Mouse (Mus musculus): Measurements from ENCODE around the gene Ddi2.
"Not testable (repeated sequence)": the region's sequence is repeated elsewhere in the genome, so short reads cannot be mapped to it uniquely, and the experiment has no call there.

Ddi2 gene

DNA sequence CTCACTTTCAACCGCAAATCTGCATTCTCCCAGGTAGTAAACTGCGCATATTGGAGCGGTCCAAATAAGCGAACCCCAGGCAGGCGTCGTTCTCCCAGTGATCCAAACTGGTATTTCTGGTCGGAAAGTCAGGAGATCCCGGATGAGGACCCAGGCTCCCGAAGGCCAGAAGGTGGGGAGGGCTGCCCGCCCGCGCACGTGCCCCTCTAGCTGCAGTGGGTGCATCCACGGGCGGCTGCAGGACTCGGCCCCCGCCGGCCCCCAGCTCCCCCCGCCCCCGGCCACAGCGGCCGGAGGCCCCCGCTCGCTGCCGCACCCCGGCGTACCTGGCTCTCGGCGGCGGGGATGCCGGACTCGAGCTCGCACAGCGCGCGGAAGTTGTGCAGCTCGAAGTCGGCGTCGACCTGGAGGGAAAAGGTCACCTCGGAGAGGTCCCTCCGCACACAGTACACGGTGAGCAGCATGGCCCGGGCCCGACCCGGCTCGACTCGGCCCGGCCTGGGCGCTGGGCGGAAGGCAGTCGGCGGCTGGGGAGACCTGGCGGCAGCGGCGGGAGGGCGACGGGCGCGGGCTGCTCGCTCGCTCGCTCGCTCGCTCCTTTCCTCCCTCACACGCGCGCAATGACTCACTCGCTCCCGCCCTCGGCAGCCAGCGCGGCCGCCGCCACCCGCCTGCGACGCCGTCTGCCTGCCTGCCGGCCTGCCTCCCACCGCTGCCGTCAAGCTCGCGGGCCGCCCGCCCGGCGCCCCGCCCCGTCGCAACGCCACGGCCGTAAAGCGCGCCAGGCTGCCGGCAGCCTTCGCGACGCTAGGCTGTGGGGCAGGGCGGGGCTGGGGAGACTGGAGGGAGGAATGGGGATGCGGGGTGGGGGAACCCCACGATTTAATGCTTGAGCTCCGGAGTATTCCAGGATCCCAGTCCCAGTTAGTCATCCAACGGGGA lies at the start of gene Ddi2:
Ddi2 (minus strand) TSS at position 689 of the 942 bp plus-strand sequence.
- DNase-seq, result peak; percentile 92

DNA sequence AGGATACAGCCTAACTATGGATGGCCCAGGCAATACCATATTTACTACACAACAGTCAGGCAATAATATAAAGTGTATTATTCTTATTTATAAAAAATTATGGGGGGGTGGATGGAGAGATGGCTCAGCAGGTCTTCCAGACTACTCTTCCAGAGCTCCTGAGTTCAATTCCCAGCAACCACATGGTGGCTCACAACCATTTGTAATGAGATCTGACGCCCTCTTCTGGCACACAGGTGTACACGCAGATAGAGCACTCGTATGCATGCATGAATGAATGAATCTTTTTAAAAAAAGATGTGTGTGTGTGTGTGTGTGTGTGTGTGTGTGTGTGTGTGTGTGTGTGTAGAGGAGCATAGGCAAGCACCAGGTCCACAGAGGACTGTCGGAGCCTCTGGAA lies 49.8 kb upstream of the Ddi2 start:
- DNase-seq, result not testable (repeated sequence)

DNA sequence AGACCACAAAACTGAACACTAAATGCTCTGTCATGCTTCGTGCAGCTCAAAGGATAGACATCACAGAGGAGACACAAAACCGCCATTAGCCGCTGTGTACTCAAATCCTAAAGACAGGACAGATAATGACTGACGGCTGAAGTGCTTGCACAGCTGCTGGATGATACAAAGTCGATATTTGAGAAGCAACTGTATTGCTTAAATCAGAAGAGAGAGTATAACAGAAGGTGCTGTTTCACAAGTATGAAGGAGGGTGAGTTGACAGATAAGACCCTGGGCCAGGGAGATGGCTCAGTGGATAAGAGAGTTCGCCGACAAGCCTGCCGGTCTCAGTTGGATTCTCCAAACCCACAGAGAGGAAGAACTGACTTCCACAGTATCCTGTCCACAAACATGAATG lies 48.6 kb upstream of the Ddi2 start:
- no peak for DNase-seq

DNA sequence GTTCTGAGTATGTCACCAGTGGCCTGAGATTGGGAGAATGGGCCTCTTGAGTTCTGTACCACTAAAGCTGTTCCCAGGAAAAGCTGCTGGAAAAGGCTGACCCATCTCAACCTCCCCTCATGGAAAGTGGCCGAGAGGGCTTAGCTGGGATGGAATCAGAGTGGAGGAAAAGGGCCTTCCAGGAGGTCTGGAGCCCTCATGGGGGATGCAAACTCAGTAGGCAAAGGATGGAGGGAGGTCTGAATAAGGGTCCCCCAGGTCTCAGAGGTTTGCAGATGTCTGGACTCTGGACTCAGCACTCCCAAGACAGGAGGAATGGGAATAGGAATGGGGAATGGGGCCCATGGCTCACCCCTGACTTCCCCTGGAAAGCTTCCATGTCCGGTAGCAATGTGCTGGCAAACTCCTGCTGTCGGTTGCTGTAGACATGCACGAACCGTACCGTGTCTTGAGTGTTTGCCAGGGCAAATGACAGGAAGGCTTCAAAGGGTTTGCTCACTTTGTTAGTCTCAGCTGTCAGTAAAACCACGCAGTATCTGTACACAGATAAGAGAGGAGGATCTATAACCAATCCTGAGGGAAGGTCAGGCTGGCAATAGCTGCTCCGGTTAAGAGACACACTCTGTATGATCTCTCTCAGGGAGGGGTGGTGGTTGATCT lies 46.4 kb upstream of the Ddi2 start:
- DNase-seq, result no peak

DNA sequence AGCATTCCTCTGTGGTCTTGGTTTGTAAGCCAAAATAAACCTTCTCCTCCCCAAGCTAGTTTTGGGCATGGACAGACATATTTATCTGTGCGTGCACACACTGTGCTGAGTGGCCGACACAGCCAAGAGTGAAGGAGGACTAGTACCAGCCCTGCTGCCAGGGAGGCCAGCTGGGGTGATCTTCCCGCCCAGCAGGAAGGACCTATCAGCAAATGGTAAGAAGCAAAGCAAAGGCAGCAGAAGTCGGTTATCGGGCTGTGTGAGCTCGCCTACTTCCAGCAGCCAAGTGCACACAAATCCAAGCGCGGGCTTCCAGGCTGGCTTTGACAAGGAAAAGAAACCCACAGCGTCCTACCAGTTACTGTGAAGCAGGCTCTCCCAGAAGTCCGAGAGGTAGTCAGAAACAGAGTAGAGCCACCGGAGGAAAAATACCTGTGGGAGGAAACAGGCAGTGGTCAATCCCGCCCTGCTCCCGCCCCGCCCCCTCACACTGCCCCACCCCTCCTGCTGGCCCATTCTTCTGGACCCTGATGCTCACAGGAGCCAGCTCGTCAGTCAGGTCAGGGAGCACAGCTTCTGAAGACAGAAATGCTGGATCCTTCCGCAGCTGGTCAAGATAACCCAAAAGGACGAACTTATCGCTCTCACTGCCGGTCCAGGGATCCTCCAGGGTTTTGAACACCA lies 44.3 kb upstream of the Ddi2 start:
- no peak for DNase-seq

DNA sequence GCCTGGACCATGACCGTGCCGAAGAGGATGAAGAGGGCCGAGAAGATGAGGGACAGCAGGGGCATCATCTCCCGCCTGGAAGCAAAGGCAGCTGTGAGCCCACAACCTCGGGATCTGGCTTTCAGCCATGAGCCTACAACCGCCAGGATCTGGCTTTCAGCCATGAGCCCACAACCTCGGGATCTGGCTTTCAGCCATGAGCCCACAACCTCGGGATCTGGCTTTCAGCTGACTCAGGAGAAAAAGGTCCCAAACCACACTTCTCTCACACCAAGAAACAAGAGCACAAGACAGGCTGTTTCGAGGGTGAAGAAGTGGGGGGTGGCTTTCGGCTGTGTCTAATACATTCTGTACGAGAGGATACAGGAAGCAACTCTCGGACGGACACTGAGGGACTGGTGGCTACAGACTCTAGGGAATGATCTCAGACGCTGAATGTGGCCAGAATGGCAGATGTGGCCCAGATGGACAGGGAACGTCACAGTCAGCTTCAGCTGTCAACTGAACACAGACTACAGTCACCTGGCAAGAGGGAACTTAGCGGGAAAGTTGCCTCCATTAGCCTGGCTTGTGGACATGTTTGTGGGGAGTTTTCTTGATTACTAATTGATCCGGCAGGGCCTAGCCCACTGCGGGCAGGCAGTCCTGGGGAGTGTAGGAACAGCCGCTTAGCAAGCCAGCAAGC lies 43.6 kb upstream of the Ddi2 start:
- DNase-seq, result peak; percentile 42

DNA sequence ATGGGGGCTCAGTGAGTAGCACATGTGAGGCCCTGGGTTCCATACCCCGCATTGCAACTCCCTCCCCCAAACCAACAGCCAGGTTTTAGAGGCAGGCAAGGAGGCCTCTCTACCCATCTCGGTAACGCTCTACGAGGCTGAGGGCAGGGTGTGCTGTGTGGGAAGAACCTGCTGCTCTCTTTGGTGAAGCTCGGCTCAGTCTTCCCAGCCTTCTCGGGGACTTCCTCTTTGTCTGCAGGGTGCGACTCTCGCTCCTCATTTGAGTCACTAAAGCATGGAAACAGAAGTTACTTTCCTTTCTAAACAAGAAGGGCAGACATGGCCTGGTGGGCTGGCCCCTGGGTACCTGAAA lies 43.1 kb upstream of the Ddi2 start:
- no peak for DNase-seq

DNA sequence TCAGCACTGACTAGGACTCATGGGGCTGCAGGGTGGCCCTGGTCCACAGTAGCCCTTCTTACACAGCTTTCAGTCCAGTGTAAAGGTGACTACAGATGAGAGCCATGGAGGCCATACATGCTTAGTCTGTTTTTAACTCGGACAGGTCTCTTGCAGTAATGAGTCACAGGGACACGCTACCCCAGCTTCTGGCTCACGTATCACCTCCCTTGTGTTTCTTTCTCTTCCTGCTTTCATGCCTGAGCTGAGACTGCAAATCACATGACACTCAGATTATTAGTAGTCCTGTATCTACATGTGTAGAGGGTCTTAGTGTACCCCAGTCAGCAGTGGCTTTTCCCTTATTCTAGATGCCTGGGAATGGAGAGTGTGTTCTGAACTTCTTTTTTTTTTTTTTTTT lies 41.8 kb upstream of the Ddi2 start:
- no peak for DNase-seq

DNA sequence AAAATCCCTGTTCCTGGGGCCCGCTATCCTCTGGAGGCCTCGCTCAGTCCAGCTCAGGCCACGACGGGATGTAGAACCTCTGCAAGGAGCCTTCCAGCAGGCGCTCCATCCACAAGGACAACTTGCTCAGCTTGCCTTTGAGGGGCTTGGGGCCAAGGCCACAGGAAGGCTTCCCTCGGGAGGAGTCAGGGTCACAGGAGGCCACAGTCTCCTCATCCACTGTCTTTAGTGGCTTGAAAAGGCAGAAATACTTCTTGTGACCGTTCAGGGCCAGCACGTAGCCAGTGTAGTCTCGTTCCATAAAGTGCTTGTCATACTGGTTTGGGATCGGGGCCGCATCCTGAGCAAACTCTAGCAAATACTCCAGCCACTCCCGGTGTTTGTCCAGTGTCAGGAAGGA lies 40.3 kb upstream of the Ddi2 start:
- DNase-seq, result no peak

DNA sequence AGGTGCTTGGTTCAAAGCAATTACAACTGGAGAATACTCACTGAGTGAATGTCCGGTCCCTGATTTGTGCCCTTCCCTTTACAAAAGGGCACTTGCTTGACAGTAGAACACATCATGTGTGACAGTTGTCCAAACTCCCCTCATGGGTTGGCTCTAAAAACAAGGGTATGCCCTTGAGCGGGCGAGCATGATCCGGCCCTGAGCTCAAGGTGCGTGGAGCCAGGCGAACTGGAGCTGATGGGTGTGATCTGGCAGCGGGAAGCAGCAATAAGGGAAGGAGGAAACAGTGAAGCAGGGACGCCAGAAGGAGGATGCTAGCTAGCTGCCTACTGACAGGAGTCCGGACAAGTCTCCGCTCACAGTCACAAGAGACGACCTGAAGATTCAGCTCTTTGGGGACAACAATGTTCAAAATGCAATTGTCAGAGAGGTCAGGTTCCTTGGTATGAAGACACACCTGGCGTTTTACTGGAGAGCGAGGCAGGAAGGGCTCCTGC lies 38.9 kb upstream of the Ddi2 start:
- no peak for DNase-seq

DNA sequence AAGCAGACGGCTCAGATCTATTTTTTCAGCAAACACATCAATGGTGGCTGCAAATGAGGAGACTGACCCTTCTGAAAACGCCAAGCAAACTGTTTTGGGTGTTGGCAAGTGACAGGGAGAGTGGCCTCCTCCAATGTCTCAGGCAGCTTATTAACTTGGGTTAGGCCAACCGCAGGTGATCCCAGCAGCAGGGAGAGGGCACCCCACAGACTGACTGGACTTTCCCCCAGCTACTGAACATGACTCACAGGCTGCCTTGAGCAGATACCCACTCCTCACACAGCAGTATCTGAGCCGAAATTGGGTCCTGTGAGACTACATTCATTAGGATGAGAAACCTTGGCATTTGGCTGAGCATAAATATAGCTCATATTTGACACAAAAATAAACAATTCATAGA lies 37.7 kb upstream of the Ddi2 start:
- no peak for DNase-seq

DNA sequence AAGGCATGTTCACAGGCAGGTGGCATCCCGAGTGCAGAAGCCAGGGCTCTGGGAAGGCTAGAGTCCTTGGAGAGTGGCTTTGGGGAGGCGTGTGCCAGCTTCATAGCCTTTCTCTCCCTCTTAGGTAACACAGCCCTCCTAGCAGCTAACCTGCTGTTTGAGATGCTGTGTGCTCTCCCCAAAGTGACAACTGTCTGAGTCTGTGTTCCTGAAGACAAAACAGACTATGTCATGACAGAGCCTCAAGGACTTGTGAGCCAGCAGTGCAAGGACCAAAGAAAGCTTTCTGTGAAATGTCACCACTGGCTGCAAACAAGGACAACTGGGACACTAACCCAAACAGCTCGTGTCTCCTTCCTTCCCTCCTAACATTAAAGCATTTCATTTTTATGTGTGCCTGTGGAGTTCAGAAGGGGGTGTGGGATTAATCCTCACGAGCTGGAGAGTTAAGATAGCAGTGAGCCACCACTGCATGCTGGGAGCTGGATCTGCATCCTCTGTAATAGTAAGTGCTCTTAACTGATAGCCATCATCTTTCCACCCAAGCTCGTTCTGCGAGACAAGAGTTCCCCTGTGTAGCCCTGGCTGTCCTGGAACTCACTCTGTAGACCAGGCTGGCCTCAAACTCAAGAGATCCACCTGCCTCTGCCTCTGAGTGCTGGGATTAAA lies 35.8 kb upstream of the Ddi2 start:
- DNase-seq, result no peak

DNA sequence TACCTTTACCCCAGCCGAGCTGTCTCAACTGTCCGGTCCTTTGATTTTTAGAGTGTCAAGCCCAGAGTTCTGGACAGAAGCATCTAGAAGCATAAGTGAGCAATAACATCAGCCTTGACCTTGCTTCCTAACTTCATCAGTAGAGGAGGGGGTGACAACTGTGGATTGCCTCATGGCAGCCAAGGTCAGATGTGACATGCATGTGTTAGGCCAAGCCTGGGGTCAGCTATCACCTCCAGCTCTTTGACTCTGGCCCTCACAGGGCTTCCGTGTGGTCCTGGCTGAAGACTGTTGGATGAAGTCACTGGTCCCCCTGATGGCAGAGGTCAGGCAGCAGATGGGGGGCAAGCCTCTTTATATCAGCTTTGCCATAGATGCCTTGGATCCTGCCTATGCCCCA lies 33.9 kb upstream of the Ddi2 start:
- DNase-seq, result no peak

DNA sequence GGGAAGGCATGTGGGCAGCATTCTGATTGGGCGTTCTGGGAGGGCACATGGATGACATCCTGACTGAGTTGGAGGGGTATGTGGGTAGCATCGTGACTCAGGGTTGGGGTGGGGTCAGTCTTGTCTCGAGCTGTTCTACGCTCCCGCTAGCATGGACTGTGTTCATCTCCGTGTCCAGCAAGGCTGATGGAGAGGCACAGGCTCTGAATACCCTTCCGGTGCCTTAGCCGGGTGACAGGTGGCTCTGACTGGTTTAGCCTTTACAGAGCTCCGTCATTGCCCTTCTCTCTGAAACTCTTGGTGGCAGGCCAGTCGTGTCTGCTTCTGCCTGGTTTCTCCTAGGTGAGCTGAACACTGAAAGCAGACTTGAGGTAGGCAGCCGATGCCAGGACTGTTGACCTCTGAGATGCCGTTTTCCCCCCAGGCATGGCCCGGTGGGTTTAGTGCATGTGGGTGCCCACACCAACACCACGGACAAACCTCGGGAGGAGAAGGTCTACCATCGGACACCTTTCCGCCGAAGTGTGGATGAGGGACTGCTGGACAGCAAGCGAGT lies 32.2 kb upstream of the Ddi2 start:
- DNase-seq, result no peak

DNA sequence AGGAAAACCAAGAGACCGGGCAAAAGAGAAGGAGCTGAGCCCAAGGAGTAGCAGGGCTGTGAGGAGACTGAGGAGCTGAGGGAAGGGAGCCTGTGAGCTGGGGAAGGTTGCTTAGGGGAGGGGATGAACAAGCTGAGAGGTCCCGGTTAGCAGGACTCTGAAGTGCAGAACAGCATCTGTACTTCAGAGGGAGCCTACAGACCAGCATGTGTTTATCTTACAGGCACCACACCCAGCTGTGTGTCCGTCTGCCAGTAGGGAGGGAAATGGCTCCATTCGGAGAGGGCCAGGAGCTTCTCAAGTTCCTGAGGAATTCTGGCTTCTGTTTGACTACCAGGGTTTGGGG lies 28.8 kb upstream of the Ddi2 start:
- no peak for DNase-seq

DNA sequence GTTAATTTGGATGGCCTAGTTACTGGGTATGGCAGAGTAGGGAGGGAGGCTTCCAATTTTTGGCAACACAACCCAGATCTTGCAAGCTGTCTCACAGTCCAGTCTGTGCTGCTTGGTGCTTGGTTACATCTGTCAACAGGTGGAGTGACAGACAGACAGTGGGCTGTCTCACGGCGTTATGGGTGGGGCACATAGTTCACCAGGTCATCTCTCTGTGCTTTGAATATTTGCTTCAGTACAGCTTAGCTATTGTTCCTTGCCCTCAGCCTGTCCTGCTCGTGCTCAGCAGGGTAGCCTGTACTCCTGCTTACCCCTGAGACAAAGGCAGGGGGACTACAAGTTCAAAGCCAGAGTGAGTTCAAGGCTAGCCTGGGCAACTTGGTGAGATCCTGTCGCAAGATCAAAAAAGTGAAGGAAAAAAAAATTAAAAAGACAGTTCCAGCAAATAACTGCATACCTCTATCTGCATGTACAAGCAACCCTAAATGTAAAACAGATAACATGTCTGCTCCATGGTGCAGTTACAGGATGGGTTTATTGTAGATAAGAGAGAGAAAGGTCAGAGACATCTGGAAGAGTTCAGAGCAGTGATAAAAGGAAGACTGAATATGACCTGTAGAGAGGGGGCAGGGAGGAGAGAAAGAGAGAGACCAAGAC lies 28.3 kb upstream of the Ddi2 start:
- DNase-seq, result no peak

DNA sequence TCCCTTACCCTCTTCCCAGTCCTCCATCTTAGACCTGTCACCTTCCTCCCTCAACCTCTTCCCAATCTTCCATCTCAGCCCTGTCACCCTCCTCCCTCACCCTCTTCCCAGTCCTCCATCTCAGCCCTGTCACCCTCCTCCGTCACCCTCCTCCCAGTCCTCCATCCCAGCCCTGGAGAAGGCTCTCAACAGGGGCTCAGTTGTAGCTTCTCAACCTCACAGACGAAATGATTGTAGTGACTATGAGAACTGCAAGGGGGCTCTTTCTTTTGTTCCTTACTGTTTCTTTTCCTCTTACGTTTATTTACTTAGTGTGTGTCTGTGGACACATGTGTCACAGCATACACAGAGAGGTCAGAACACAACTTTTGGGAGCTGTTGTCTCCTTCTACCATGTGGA lies 27.6 kb upstream of the Ddi2 start:
- no peak for DNase-seq

DNA sequence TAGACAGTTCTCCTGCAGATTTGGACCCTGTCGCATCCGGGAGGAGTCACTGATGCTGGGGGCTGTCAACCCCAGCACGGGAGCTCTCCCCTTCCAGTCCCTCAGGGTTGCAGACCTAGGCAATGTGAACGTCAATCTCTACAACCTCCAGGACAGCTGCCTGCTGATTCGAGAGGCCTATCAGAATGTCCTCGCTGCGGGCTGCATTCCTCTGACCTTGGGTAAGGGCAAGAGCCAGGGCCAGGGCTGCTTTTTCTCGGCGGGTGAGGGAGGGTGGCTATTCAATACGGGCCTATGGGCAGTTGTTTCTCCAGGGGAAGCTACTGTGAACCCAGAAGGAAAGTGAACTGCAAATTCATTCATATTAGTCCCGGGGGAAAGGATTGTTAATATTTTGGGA lies 26.3 kb upstream of the Ddi2 start:
- DNase-seq, result no peak

DNA sequence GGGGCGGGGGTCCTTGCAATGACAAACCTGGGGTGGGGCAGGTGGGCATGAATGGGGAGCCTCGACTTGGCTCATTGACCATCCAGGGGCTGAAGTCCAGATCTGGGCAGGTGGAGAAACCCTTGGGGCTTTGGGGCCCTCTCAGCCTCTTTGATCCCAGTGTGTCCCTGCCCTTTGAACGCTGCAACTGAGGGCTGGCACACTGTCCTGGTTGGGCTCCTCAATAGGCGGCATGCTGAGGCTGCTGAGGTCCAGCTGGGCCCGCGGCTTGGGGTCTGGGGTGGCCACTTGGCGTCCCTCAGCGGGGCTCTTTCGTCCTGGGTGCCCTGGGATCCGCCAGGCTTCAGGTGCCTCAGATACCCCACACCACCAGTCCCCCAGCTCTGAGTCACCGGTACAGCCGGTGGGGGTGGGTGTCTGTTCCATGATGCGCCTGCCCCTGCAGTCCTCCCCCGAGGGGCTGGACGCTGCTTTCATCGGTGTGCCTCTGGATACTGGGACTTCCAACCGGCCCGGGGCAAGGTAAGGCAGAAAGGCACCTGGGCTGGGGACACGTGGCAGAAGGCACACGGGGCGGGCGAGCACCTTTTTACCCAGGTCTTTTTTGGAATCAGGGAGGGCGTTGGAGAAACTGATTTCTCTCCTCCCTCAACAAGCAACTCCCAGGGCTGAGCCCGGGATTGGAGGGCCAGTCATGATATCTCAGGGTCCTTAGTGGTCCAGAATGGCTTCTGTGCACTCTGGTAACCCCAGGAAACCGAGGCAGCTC lies 23.5 kb upstream of the Ddi2 start, which contains the start of gene Agmat:
Agmat (plus strand) TSS at position 95 of the 769 bp plus-strand sequence.
- peak; percentile 36 for DNase-seq

DNA sequence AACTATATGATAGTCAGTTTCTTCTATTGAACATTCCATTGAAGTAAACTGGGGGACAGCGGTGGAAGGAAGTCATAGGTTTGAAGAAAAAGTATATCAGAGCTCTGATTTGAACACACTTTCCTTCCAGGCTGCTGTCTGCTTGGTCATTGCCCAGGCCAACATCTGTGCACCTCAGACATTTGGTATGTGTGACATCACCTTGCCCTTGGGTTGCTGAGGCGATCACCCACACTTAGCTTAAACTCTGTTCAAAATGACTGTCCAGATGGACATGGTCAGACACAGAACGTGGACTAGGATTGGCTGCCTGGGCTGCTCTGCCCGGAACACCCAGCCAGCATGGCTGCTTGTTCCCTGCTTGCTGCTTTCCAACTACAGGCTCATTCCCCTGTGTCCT lies 19.2 kb upstream of the Ddi2 start:
- DNase-seq, result no peak

DNA sequence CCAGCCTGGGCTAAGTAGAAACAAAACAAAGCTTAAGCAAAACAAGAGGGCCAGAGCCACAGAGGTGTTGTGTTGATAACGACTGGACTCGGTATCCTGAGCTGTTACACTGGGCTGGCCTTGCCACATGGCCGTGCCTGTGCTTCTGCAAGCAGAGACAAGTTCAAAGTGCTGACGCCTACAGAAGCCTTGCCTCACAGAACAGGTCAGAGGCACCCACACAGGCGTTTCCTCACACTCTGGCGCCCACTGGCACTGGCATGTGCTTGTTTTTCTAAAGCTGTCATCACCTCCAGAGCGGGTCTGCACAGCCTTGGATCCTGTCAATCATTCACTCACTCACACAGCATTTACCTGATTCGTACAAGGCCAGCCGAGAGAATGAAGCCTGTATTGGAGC lies 18.6 kb upstream of the Ddi2 start:
- DNase-seq, result peak; percentile 76

All from kidney, adult 18-20 months (tissue).